Mouse (Mus musculus) kidney, adult 2 months (tissue): ENCODE measurements around the gene Cdk9. TPM values are rescaled to one million over a fixed set of nuclear protein-coding genes. Genes with fewer than 3 reads are reported as not detected.

Experiments
- DNase-seq: peaks from one replicate; pipeline ENCODE4 v3.0.0; 2021
- H3K27ac ChIP-seq: fragments of 200-500 bp; 2 replicates; pipeline ENCODE4 v1.5.1; 2012; ENCODE audit warnings: low read depth, low read length, control low read depth, inconsistent platforms; ENCODE audit not compliant: insufficient read depth
- H3K27me3 ChIP-seq: fragments of 200-500 bp; replicated peaks from 2 replicates; pipeline ENCODE4 v1.6.1; 2012; ENCODE audit warnings: mild to moderate bottlenecking, moderate library complexity, low read length, inconsistent platforms; ENCODE audit not compliant: control insufficient read depth, insufficient read depth
- H3K36me3 ChIP-seq: fragments of 200-500 bp; 2 replicates; pipeline ENCODE4 v1.6.1; 2012; ENCODE audit warnings: mild to moderate bottlenecking, moderate library complexity, low read length, inconsistent platforms; ENCODE audit not compliant: control insufficient read depth, insufficient read depth
- H3K4me1 ChIP-seq: fragments of 200-500 bp; 2 replicates; pipeline ENCODE4 v1.6.1; 2011; ENCODE audit warnings: low read length; ENCODE audit not compliant: control insufficient read depth, insufficient read depth
- H3K4me3 ChIP-seq: fragments of 200-500 bp; 2 replicates; pipeline ENCODE4 v1.5.1; 2011; ENCODE audit warnings: mild to moderate bottlenecking, low read depth, low read length, control low read depth; ENCODE audit not compliant: insufficient read depth
- CTCF ChIP-seq: fragments of 200-500 bp; conservative IDR thresholded peaks from 2 replicates; pipeline ENCODE4 v1.5.1; 2011; ENCODE audit warnings: low read depth, mild to moderate bottlenecking, control low read depth, low read length, moderate library complexity, mixed read lengths; ENCODE audit not compliant: insufficient read depth, insufficient read length
- POLR2A ChIP-seq: fragments of 200-500 bp; IDR thresholded peaks from one replicate; pipeline ENCODE4 v1.6.1; 2011; ENCODE audit warnings: low read depth, low read length, control low read depth
- WGBS: fragments of 180-500 bp; shearing (Covaris S2); methylation state at CpG from one replicate; pipeline ENCODE4 v1.1.7; 2018; 5-methylcytosine and 5-hydroxymethylcytosine counted together
- polyA plus RNA-seq: library from polyadenylated mRNA; depleted of rRNA; stranded (reverse); fragments of >200 nt; gene quantifications from 2 replicates; pipeline ENCODE4 v1.2.3, GENCODE M21; 2012; rRNA removed

Cdk9 gene
- polyA plus RNA-seq, 1 experiment: 89.2 TPM

GRCm38 (mm10) chr2:32658873-32659272 is 54.0 kb downstream of the Cdk9 start:
- H3K27ac ChIP-seq: peak overlapping the region; percentile 53
- H3K4me1 ChIP-seq: peaks cover 15% of the 10 kb centered on the region; the same call in 1 of the 2 replicates
- TF ChIP-seq POLR2A (no peak), CTCF (no peak)
- WGBS: 79% methylated on average over 2 of the region's 2 CpGs
- no peaks in the 10 kb centered on the region for H3K36me3 ChIP-seq
- DNase-seq: no peak
- no peaks in the 10 kb centered on the region for H3K27me3 ChIP-seq
- no peak overlapping the region for H3K4me3 ChIP-seq

- Histone ChIP-seq H3K27me3 (no peaks in the 10 kb centered on the region), H3K4me3 (no peak overlapping the region), H3K4me1 (peaks cover 14% of the 10 kb centered on the region; the same call in 1 of the 2 replicates), H3K27ac (peak overlapping the region; percentile 97), H3K36me3 (no peaks in the 10 kb centered on the region)
- DNase-seq: peak; percentile 93
- TF ChIP-seq POLR2A (no peak), CTCF (no peak)
- 44% methylated on average over 12 of the region's 12 CpGs for WGBS
These were observed 57.0 kb downstream of the Cdk9 start for GRCm38 (mm10) chr2:32655826-32656225.

Other genes starting within 250 kb of the Cdk9 start
- 39.0 and 40.2 TPM in 2 replicates for gene Fam102a, start 177.7 kb downstream of the Cdk9 start, polyA plus RNA-seq
- 120 and 138 TPM in 2 replicates for gene Dpm2, start 142.2 kb downstream of the Cdk9 start, polyA plus RNA-seq
- gene Pip5kl1, start 138.3 kb downstream of the Cdk9 start, polyA plus RNA-seq: 0.14 TPM in 1 of 2 replicates, not detected in the other
- gene 9430097D07Rik, start 137.4 kb downstream of the Cdk9 start, polyA plus RNA-seq: not detected in 2 replicates
- gene St6galnac4, start 126.0 kb downstream of the Cdk9 start, polyA plus RNA-seq: 7.0 and 7.2 TPM in 2 replicates
- gene St6galnac6, start 113.4 kb downstream of the Cdk9 start, polyA plus RNA-seq: 21.1 and 23.6 TPM in 2 replicates
- 31.6 and 47.4 TPM in 2 replicates for gene Ak1, start 91.3 kb downstream of the Cdk9 start, polyA plus RNA-seq
- gene Eng, start 66.5 kb downstream of the Cdk9 start, polyA plus RNA-seq: 228 and 289 TPM in 2 replicates
- 147 and 174 TPM in 2 replicates for gene Fpgs, start 8.9 kb downstream of the Cdk9 start, polyA plus RNA-seq
- 28.4 and 30.4 TPM in 2 replicates for gene Sh2d3c, start 8.0 kb upstream of the Cdk9 start, polyA plus RNA-seq
- not detected in 2 replicates for gene 6330409D20Rik, start 27.9 kb upstream of the Cdk9 start, polyA plus RNA-seq
- 72.5 and 93.3 TPM in 2 replicates for gene Tor2a, start 44.2 kb upstream of the Cdk9 start, polyA plus RNA-seq
- 1.1 TPM in 2 replicates for gene Ttc16, start 62.6 kb upstream of the Cdk9 start, polyA plus RNA-seq
- gene Ptrh1, start 62.7 kb upstream of the Cdk9 start, polyA plus RNA-seq: 8.0 and 11.8 TPM in 2 replicates
- 0.12 TPM in 1 of 2 replicates, not detected in the other for gene Cfap157, start 71.4 kb upstream of the Cdk9 start, polyA plus RNA-seq
- 10.2 and 13.2 TPM in 2 replicates for gene Stxbp1, start 134.2 kb upstream of the Cdk9 start, polyA plus RNA-seq
- 32.3 and 33.4 TPM in 2 replicates for gene Fam129b, start 163.0 kb upstream of the Cdk9 start, polyA plus RNA-seq
- 166 and 270 TPM in 2 replicates for gene Rpl12, start 248.5 kb upstream of the Cdk9 start, polyA plus RNA-seq
- 12.0 and 15.5 TPM in 2 replicates for gene Lrsam1, start 248.5 kb upstream of the Cdk9 start, polyA plus RNA-seq